Mouse (Mus musculus) central nervous system, embryonic 14 days (tissue): ENCODE results near the gene Dlx2. TPM values are rescaled to one million over a fixed set of nuclear protein-coding genes. Genes with fewer than 3 reads are reported as not detected.

ENCODE experiments used
- polyA plus RNA-seq: library from polyadenylated mRNA; depleted of rRNA; stranded (reverse); fragments of >200 nt; gene quantifications from 2 replicates; pipeline ENCODE4 v1.2.3, GENCODE M21; 2012; rRNA removed

Gene Dlx2
- 23.7 and 44.1 TPM in 2 replicates for polyA plus RNA-seq

DNA sequence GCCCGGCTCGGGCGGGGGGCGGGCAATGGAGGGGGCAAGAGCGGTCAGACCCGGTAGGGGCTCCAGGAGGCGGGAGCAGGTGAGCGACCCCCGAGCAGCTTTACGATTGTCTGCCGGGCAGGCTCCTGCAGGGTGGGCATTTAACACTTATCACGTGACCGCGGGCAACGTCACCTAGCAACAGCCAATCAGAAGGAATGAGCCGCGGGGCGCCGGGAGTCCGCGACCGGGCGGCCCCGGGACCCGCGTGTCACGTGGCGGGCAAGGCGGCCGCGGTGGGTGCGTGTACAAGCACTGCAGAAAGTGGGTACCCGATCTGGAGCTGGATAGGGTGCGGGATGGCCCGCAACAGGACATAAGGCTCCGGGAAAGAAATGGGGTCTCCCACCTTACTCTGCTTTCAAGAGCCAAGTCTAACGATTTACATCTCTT is at the start of gene Dlx2:
Dlx2 (minus strand) TSS at position 115 of the 432 bp plus-strand sequence.

GRCm38 (mm10) chr2:71528014-71528713 is 18.4 kb downstream of the Dlx2 start, which contains the start of gene Dlx1:
Gene Dlx1 (plus strand): TSS chr2:71528113.

Other genes starting within 250 kb of the Dlx2 start
- gene Slc25a12, start 179.0 kb downstream of the Dlx2 start, polyA plus RNA-seq = 55.9 and 56.6 TPM in 2 replicates
- gene Hat1, start 157.8 kb downstream of the Dlx2 start, polyA plus RNA-seq = 49.3 and 60.6 TPM in 2 replicates
- gene Metap1d, start 93.5 kb downstream of the Dlx2 start, polyA plus RNA-seq = 70.6 and 71.1 TPM in 2 replicates
- 85.5 and 169 TPM in 2 replicates for gene Dlx1, start 18.6 kb downstream of the Dlx2 start, polyA plus RNA-seq
- gene Itga6, start 198.9 kb upstream of the Dlx2 start, polyA plus RNA-seq = 36.3 and 37.8 TPM in 2 replicates